Mouse (Mus musculus): ENCODE measurements around the gene Gng4.
"Not testable (repeated sequence)": the region's sequence is repeated elsewhere in the genome, so short reads cannot be mapped to it uniquely, and the experiment has no call there.

The Gng4 gene

DNA sequence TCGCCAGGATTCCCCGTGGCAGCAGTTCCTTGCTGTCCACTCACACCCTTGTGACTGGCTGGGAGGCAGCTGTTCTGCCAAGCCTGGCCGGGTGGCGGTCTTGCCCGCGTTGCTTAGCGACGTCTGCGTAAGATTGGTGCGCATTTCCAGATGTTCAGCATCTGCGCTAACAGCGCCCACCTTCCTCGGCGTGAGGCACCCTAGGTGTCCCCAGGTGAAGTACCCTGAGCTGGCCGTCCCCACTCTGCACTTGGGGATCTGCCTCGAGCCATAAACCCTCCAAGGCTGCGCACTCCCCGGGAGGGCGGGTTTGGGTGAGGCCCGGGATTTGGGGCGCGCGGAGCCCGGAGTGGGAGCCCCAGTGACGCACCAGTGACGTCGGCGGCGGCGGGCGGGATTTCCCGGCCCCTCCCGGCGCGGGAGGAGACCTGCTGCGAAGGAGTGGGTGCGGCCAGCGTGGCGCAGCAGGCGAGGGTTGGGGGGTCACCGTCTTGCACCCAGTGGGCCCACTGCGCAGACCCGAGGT is at the start of gene Gng4:
TSS of gene Gng4 (plus strand) at position 166 of the 526 bp plus-strand sequence.
- DNase-seq = peak; percentile 65

DNA sequence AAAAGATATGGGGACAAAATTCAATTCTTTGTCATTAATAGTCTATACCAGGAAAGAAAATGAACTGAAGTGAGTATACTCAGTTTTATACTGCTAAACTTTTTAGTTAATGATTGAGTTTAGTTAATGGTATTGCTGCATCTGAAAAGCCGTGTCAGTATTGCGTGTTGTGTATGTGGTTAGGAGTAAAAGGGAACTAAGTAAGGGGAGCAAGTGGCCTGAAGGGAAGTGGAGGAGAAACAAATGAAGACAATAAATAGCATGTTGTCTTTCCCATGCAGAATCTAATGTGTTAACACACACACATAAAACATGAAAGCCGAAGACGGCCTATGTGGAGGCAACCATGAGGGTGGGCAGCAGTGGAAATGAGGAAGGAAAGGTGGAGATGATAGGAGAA is 44.6 kb upstream of the Gng4 start:
- no peak for DNase-seq

DNA sequence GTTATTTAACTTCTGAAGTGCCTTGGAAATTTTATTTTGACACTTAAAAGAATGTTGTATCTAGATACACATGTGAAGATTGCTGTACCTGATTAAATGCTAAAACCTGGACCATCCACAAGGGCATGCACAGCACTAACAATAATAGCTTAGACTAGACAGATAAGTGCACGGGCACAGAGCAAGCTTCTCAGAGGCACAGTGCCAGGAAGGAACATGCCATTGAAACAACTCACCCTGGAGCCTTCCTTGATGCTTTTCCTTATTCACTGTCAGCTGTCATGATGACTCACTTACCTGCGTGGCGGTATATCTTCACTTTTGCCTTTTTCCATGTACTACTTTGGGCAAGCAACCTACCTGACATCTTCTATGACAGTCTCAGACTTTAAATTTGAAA is 37.9 kb upstream of the Gng4 start:
- no peak for DNase-seq

DNA sequence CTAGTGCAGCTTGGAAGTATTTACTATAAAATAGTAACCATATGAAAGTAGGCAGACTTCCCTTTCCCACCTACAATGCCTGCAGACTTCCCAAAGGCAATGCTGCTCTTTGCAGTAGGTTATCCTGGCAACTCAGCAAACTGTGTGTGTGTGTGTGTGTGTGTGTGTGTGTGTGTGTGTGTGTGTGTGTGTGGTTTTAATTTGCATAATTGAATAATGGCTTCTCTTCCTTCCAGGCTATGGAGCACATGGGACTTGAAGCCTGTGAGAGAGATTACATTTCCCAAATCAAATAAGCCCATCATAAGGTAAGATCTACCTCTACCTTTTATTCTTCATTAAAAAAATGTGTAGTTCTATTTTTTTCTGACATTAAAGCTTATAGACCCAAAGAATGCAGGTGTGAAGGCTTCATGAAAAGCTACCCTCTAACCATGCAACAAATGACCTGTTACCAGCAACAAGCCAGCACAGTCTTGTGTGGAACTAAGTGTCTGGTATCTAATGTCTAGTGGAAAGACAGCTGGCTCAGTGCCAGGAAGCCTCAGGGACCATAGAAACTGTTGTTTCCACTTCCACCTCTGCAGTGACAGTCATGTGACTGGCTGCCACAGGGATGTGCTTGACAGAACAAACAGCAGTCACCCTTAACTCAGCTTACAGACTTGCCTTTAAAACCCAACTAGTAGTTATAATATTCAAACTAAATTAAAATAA is 7.9 kb upstream of the Gng4 start:
- DNase-seq = peak; percentile 37

DNA sequence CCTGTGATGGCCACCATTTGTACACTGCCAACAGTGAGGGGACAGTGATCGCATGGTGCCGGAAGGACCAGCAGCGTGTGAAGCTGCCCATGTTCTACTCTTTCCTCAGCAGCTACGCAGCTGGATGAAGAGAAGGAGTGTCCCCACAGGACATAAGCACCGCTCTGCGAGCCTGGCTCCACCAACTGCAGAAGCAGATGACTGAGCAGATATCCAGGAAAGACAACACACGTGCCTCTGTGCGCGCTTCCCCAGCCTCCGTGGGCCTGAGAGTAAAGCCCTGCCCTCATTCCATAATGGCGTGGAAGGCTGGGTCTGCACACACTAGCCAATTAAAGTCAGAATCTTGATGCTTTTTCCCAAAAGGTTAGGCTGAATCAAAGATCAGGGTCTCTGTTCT is 6.8 kb upstream of the Gng4 start:
- no peak for DNase-seq

DNA sequence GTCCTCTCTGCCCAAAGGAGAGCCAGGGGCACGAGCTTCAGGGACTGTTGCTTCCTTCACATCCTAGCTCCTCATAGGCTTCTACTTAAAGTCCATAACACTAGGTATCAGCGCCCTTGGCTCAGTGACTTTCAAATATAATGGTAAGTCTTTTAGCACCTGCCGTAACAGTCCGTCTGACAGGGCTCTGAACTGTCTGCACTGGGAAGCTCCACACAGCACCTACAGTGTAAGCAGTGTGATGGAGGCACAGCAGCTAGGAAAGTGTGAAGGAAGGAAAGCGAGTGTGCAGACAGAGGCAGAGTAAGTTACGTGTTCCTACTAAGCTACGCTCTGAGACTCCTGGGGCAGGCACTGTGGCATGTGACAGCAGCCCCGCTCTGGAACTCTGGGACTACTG is 6.2 kb upstream of the Gng4 start:
- no peak for DNase-seq

DNA sequence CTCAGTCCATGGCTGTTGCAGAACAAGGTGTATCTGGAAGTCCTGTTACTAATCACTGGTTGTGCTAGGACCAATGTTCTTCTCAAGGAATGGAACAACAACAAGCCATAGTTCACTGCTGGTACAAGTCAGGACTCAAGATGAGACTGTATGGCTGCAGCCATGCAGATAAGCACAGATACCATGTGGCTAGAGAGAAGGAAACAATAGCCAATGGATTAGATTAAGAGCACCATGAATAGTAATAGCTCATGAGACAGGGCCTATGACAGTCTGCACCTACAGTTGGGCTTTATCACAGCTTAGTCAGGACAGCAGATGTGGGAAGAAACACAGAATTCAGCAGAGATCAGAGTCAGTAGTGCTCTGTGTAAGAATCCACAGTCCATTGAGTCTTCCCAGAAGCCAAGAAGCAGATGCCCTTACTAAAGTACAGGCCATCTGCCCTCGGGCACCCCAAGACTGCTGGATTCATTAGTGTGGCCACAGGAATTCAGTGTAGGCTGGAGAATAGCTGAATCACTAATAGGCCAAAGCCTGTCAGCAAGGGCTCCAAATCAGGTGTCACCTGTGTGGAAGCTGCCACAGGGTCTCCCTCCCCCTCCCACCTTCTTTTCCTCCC is 4.9 kb upstream of the Gng4 start:
- no peak for DNase-seq

DNA sequence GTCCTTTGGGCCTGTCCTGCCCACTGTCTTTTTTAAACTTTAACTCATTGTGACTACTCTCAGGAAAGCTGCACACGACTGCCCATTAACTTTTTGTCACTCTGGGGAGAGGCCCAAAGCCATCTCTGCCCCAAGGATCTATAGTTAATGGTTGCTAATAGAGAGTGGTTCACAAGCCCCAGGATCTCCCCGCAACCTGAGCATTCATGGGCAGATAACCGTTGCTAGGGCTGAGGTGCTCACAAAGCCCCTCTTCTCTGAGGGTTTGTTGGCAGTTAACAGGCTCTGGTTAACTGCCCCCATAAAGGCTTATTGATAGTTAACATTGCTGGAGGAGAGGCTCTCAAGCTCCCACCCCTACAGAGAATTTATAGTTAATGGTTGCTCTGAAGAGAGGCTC is 3.6 kb upstream of the Gng4 start:
- no peak for DNase-seq

DNA sequence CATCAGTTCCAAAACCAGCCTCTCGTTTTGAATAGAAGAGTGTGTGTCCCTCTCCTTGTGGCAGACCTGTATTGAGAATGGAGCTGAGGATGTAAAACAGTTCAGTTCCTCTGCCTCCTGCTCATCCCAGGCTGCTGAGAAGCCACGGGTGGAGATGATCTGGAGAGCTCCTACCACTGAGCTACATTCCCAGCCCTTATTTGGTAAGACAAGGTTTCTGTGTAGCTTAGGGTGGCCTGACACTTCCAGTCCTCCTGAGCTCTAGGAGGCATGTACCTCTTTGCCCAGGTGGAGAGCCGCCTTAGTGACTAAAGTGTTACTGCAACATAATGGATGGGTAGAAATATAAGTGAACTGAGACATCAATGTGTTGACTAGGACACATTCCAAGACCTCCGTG is 2.8 kb upstream of the Gng4 start:
- no peak for DNase-seq

DNA sequence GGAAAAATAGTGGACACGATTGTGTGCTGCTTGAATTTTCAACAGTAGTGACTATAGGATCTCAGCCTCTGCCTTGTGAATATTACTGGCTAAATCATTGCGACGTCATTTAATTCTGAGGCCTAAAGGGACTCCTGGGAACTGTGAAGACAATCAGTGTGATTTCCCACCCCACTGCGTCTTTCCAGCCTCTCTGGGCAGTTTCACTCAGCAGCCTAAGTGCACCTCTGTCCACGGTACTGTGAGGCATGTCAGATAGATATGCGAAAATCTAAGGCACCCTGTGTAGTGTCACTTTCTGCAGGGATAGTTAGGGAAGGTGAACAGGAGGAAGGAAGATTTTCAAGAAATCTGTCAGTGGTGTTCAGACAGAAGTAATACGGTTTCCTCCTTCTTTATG is 563 bp upstream of the Gng4 start:
- no peak for DNase-seq

DNA sequence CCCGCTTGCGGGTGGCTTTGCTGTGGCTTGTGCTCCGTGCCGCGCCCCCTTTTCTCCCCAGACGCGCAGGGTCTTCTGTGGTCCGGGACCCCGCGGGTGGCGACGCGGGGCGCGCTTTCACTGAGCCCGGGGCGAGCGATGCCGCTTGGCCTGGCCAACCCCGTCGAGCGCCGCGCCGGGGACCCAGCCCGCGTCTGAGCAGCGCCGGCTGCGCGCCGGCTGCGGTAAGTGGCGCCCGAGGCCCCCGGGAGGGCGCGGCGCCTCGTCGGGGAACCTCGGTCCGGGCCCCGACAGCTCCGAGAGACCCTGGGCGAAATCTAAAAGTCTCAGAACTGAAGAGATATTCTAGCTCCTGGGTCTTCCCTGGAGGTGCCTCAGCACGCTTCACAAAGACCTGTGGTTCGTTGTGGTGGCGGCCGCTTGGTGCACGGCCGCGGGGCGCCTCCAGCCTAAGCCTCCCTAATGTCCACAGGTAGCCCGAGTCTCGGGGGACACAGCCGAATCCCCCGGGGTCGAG is 619 bp downstream of the Gng4 start:
- DNase-seq = peak; percentile 54

DNA sequence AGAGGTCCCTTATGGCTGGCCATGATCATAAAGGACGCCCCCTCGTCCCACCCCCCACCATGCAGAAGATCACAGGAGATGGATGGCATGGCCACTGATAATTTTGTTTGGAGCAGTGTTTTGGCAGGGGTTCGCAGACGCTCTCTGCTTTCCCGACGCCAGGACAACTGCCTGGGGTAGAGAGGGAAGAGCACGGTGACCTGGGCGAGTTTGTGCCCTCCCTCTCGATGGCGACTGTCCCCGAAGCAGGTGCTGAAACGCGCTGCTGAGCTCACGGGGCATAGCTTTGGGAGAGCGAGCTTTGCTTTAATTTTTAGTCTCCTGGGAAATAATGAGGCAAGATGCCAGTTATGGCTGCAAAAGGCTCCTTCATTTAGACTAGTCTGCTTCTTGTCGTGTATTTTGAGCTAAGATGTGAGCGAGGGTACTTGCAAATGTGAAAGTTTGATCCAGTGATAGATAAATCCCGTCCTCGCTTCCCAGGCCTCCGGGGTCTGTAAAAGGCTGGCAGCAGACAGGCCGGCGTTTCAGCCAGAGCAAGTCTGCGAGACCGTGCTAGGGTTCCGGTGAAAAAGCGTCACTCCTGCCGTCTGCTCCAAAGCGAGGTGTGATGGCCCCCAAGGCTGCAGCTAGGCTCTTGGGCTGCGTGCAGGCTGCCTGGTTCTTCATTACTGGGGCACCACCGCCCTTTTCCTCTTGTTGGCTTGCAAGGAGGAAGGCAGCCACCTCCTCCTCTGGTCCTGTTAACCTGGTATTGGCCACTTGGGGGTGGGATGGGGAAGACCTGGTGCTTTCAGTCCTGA is 1.3 kb downstream of the Gng4 start:
- peak; percentile 64 for DNase-seq

DNA sequence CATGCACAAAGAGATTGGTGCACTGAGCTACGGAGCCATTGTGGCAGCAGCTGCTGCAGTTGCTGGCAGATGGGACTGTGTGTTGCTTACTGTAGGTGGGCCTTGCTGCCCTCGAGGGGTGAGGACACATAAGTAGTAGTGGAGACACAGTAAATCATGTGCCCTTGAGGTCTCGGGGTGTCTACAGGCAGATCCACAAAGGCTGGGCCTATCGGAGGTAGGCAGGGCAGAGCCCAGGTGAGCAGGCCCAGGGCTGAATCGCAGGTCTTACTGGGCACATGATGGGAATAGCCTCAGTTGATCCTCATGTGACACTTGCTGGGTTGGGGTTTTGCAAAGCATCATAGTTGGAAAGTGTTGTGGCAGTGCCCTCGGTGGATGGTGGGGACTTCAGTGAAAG is 3.1 kb downstream of the Gng4 start:
- no peak for DNase-seq

DNA sequence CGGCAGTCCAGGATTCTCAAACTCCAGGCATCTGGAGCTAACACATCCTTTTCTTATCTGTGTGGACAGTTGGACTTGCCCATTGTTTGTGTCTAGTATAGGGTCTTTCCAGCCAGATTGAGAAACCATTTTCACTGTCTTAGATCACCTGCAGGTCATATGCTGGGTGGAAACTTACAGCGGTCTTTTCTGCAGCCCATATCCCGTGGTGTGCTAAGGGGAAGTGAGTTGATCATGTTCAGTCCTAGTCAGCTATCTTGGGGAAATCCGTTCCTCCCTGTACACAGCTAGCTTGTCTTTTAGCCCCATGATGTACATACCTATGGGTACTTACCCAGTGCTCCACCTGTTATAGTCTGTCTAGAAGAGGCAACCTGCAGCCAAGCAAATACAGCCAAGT is 4.2 kb downstream of the Gng4 start:
- no peak for DNase-seq

DNA sequence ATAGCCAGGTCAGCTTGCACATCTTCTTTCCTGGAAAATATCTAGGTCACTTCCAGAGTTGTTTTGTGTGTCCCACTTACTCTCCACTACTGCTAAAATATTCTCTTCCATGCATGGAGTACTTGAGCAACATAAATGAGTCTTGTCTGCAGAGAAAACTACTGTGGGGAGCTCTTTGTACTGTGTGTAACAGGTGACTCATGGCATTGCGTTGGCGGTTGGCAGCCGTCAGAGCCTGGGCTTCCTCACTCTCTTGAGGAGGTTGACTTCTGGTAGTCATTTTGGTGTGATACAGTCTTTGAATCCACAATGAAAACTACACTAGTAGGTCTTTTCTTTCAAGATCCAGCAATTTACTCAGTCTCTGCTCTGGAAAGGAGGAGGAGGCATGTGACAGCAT is 8.1 kb downstream of the Gng4 start:
- DNase-seq = no peak

DNA sequence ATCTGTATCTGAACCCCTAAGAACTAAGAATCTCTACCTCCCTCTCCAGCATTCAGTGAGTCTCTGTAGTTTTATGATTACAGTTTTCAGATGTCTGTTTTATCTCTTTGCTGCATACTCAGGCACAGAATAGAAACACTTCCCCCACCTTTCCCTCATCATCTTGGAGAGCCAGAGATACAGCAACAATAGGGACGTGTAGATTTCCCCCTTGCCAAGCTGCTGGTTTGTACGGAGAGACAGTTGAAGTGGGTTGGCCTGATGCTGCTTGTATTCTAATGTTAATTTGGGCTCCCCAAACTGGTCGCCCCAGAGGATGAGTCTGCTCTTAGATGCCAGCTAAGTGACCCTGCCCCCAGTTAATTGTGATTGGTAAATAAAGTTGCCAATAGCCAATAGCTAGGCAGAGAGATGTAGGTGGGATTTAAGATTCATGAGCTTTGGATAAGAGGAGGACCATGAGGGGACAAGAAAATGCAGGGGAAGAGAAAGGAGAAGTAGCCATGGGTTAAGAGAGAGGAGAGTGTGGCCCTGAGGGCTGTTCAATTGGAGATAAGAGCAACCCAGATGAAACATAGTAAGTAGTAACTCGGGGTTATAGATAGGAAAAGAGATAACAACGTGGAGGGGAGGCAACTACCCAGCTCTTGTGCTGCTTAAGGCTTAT is 11.4 kb downstream of the Gng4 start:
- no peak for DNase-seq

DNA sequence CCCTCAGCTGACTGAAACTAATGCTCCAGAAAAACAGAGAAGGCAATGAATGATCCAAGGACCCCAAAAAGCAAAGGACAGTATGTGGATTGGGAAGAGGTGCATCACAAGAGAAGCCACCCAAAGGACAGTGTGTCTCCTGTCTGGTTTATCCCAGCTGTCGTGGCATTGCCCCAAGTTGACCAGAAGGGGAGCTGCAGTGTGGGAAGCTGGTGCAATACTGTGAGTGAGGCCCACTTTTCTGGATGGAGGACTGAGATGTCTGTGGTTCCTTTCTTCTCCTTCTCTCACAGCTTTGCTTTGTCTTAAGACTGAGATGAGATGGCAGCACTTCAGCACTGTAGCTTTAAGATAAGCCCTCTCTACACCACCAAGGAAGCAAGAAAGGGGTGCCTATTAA is 12.2 kb downstream of the Gng4 start:
- DNase-seq = no peak

DNA sequence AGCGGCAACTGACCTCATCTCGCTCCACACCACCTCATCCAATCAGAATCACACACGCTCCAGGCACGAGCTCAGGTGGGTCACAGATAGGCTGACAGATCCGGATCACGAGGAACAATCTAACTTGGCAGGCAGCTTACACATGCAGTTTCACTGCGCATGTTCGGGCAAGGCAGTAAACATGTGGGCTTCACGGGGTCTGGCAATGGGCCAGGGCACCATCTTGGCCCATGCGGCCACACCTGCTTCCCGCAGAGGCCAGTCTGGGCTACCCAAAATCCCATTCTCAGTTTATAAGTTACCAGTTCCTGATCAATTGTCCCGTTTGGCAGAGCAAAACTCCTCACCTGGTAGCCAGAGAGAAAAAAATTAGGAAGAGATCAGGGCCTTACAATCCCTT is 14.0 kb downstream of the Gng4 start:
- not testable (repeated sequence) for DNase-seq

DNA sequence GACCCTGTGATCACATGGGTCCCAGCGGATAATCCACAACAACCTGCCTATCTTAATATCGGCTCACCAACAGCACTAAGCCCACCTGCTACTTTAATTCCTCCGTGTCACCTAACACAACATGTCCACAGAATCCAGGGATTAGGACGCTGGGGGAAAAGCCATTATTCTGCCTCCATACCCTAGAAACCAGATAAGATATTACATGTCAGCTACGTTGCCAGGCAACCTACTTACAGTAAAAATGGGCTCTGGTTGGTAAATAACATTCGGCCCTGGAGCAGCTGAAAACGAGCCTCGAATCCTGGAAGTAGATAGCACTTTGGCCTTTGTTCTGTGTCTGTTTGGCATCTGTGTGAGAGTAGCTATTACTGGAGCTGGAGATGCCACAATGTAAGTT is 14.9 kb downstream of the Gng4 start:
- DNase-seq = no peak

DNA sequence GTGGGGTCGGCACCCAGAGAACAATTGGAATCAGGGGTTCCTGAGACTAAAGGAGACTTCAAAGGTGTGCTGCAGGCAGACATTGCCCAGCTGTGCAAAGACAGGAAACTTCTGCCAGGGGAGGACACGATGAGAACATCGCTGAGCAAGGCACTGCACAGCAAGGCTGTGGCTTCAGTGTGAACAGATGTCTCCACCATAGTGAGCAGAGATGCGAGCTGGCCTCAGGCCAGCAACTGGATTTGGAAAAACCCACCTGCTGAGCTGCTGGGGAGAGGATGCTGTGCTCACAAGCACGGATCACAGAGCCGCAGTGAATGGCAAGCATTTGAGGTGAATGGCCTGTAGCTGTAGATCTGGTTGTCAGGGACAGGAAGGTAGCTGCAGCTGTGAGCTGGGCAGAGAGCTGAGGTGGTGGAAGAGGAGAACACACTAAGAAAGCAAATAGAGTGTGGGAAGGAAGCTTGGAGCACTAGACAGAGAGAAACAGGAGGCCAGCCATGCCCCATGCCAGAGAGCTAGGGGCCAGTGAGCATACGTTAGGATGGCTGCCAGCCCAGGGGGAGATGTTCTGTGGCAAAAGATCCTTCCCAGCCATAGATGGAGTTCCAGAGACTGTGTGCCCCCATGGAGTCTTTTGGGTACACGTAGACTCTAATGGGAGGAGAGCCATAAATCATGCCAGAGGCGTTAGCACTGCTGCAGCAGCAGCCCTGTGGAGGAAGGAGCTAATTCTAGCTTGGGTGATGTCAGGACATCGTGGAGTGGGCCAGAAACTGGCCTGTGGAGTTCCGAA is 24.7 kb downstream of the Gng4 start:
- peak; percentile 21 for DNase-seq

DNA sequence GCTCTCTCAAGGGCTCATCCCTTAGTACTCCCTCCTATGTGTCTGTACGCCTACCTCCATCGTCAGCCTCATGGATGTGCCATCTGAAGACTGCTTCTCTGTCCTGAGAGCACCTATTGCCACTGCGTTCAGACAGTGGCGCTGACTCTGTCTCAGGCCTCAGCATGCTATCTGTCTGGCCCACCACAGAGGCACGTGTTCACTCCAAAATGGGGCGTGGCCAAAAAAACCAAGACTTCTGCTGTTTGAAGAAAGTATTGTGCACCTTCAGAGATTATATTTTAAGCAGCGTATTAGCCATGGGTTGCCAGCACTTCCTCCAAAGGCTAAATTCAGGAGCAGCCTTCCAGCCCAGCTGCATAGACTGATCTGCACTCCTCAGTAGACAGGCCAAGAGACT is 27.0 kb downstream of the Gng4 start:
- no peak for DNase-seq

DNA sequence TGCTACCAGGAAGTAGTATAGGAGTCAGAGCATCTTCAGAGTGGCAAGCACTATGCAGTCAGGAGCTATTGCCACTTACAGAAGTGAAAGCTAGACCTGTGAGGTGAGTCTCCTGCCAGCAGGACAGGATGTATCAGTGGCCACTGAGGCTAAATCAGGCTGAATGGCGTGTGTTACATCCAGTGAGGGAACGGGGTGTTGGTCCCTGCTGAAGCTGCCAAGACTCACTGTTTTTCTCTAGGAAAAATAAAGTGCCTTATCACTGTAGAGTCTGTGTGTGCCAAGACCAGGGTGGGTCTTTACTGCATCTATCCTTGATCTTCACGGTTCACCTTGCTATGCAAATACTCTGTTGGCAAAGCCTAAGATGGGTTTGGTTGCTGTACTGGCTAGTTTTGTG is 34.8 kb downstream of the Gng4 start:
- DNase-seq = no peak

Measured in embryo, embryonic 11 days (tissue).